Mouse (Mus musculus) central nervous system, embryonic 18 days (tissue): ENCODE measurements around the gene BC030870. TPM values are rescaled to one million over a fixed set of nuclear protein-coding genes. Genes with fewer than 3 reads are reported as not detected.

Experiments
- polyA plus RNA-seq: library from polyadenylated mRNA; depleted of rRNA; stranded (reverse); fragments of >200 nt; gene quantifications from 2 replicates; pipeline ENCODE4 v1.2.3, GENCODE M21; 2012; rRNA removed

BC030870 gene
- polyA plus RNA-seq, result not detected in 2 replicates

GRCm38 (mm10) chr8:65129199-65129788, at the start of gene BC030870:
TSS of gene BC030870 (minus strand) at chr8:65129563.

GRCm38 (mm10) chr8:65074733-65075132, 54.6 kb downstream of the BC030870 start, which contains the start of gene Gm10663:
TSS of gene Gm10663 (plus strand) at chr8:65075033.

GRCm38 (mm10) chr8:65037117-65037533, 92.2 kb downstream of the BC030870 start, which contains the start of gene Apela:
TSS of gene Apela (minus strand) at chr8:65037336.

Other genes with a start within 250 kb of the BC030870 start
- 17.2 and 17.8 TPM in 2 replicates for gene Tmem192, start 182.4 kb downstream of the BC030870 start, polyA plus RNA-seq
- gene Trim75, start 141.7 kb downstream of the BC030870 start, polyA plus RNA-seq, result not detected in 2 replicates
- not detected in 2 replicates for gene Trim61, start 111.0 kb downstream of the BC030870 start, polyA plus RNA-seq
- not detected in 2 replicates for gene Trim60, start 111.0 kb downstream of the BC030870 start, polyA plus RNA-seq
- 0.72 and 0.96 TPM in 2 replicates for gene Apela, start 92.2 kb downstream of the BC030870 start, polyA plus RNA-seq
- not detected in 2 replicates for gene Gm10663, start 54.5 kb downstream of the BC030870 start, polyA plus RNA-seq